Mouse (Mus musculus) thymus, postnatal 25 days (tissue): ENCODE measurements around the gene Prap1.

Experiments
- DNase-seq: peaks from one replicate; pipeline ENCODE4 v3.0.0; 2022

Prap1 gene

DNA sequence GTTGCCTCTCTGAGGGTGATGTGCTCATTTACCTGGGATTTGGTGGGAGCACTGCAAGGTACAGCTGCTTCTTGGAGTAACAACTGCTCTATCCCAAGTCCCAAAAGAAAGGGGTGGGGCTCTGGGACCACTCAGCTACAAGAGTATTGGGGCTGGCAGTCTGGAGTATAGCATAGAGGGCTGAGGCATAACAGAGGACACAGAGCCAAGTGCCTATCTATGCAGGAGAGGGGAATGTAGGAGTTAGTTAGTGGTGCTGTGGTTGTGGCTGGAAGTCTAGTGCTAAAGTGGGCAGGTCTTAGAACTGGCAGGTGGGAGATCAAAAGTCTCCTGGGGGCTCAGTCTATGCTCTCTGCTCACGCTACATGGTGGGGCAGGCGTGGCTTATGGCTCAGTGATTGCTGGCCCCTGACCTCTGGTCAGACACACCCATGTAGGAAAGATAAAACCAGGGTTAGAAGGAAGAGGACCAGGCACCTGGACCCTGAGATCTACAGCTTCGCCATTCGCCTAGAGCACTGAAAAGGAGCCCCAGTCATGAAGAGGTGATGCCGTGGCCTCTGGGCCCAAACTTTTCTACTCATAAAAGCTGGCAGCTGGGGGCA, at the start of gene Prap1:
TSS of gene Prap1 (plus strand) at position 472 of the 605 bp plus-strand sequence.
- DNase-seq: no peak

DNA sequence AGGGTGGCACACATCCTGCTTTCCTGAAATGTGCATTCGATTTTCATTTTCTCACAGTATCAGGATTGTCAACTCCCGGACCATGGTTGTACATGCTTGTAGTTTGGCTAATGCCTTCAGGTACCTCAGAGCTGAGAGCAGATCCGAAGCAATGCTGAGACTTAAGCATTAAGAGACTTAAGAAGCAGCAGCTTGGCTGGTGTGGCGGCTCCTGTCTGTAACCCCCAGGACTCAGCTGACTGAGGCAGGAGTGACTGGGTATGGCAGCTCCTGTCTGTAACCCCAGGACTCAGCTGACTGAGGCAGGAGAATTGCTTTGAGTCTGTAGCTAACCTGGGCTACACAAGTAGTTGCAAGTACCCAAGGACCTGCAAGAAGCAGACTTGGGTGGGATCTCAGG, 47.6 kb upstream of the Prap1 start:
- DNase-seq: no peak

DNA sequence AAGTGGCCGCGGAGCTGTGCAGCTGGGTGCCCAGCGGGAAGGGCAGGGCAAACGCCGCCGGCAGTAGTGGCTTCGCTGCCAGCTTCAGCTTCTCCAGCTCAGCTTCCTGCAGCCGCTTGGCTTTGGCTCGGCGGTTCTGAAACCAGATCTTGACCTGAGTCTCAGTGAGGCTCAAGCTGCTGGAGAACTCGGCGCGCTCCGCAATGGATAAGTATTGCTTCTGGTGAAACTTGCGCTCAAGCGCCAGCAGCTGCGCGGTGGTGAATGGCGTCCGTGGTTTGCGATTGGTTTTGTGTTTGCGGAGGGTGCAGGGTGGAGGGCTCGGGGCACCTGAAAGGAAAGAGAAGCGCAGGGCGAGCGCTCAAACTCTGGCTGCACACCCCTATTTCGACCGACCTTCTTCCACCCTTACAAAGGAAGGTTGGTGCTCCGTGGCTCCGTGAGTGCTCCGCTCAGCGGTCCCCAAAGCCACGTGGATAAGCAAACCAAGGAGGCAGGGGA, 45.3 kb upstream of the Prap1 start:
- no peak for DNase-seq

DNA sequence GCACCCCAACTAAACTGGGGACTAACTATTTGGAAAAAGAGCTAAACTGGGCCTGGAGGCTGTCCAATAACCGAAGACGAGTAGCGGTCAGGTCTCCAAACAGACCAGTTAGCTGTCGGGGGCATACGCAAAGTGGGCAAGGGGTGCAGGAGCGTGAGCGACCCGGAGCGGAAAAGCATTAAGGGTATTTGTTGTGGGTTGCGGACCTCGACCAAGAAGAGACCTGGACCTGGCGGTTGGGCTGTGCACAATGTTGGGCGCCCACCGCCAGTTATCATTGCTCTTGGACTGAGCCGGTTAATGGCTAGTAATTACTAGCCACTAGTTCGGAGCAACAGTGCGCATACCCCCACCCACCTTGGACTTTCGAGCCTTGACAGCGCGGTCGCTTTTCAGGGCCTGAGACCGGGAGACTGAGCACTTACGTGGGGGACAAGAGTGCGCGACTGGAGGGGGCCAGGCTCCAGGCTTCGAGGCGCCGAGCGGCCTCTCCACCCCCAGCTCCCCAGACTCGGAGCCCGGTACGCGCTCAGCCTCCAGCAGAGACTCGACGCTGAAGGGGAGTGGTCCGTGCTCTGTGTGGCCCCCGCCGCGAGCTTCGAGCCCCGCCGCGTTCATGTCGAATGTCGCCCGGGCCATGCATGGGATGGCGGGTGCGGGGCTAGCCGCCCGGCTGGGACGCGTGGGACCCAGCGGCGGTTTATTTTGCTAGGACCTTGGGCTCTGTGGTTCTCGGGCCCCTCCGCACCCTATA, 44.7 kb upstream of the Prap1 start, which contains the start of gene Msx3:
TSS of gene Msx3 (minus strand) at position 729 of the 754 bp plus-strand sequence.
- DNase-seq: no peak

DNA sequence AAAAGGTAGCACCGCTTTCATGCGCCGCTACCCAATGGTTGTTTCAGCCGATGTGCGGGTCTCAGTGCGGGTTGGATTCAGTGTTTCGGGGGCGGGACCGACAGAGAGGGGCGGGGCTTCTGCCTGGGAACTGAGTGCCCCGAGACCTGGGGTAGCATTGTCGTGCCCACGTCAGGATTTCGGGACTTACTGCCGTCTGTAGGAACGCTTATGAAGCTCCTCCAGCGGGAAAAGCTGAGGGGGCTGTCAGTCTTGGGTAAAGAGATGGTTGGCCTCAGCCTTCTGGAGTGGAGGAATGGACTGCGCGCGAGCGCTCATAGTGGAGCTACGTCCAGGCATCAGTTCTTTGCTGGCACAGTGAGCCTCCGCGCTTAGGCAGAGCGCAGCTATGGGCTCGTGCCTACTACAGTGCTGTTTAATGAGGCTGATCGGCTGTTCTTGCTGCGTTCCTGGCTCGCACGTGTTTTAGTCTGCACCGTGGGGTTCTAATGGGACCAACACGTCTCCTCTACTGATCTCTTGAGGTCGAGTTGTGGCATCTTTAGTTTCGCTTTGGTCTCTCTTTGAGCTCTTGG, 44.0 kb upstream of the Prap1 start:
- DNase-seq: no peak

DNA sequence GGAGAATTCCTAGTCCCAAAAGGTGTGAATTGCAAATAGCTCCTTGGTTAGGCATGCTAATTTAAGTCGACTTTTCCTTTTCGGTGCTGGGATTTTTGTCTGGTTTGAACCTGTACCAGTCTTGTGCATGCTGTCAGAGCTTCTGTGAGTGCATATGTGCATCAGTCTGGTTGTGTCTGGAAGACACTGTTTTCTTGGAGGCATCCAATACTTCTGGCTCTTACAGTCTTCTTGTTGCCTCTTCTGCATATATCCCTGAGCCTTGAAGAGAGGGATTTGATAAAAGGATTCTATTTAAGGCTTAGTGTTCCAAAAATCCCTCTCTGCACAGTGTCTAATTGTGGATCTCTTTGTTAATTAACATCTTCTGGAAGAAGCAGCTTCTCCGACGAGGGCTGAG, 39.1 kb upstream of the Prap1 start:
- DNase-seq: no peak

DNA sequence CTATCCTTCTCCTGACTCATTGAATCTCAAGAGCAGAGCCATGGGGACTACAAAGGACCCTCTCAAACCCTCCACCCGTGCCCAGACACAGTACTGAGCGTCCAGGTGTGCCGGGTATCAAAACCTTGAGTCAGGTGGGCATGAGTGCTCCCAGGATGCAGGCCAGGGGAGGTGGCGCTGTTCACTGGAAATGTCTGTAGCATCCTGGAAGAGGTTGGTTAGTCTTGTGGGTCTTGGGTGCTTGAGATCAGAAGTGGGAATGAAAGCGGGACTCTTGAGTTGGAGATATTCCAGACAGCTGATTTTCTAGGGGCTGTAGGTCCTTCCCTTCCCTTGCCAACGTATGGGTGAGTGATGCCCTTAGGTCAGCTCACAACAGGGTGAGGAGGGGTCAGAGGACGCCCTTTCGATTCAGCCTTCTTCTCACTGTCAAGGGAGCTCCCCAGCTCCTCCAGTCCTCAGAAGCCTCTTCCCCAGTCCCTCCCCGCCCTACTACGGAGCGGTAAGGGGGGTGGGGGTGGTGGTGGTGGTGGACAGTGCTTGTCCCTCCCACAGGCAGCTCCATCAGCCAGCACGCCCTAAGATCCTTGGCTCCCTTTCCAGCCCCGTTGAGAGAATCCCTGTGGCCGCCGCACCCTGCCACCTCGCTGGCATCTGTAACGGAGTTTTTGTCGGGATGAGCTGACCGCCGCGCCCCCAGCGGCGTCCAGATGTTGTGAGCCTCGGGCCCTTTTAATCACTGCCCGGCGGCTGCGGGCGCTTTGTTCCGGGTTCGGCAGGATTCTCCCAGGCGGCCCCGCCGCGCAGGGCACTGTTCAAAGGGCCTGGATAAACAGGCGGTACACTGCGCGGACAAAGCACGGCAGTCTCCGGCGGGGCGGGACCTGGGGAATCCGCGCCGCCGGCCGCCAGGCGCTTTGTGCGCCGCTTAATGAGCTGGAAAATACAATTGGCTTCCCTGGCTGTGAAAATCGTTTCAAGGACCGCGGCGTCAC, 35.5 kb upstream of the Prap1 start:
- no peak for DNase-seq

DNA sequence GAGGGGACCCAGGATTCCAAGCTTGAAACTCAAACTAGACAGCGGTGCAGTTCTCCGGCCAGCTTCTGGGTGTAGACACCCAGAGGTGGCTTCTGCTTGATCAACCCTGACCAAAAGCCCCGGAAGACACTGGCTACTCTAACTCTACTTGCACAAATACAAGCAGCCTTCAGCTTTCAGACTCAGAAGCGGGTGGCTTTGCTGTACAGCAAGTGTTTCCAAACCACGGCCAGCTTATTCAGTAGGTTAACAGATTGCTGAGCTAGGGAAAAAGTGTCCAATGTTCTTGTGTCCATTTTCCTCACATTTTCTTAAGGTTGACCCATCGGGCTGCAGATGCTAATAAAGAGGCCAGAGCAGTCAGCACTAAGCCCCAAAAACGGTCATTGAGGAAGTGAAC, 34.7 kb upstream of the Prap1 start:
- DNase-seq: no peak

DNA sequence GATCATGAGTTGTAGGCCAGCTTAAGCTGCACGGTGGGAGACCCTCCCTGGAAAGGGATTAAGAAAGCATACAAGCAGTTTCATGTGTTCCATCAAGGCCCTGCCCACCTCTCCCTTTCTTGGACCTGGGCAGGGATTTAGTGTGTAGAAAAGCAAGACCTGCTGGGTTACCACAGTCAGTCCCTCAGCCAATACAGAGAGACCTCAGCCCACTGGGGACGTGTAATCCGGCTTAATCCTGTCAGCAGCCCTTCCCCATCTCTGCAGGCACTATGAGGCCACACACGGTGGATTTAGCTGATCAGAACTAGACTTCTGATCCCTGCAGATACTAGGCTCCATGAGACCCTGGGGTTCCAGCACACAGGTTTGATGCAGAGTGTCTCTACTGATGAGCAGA, 33.6 kb upstream of the Prap1 start:
- DNase-seq: no peak

DNA sequence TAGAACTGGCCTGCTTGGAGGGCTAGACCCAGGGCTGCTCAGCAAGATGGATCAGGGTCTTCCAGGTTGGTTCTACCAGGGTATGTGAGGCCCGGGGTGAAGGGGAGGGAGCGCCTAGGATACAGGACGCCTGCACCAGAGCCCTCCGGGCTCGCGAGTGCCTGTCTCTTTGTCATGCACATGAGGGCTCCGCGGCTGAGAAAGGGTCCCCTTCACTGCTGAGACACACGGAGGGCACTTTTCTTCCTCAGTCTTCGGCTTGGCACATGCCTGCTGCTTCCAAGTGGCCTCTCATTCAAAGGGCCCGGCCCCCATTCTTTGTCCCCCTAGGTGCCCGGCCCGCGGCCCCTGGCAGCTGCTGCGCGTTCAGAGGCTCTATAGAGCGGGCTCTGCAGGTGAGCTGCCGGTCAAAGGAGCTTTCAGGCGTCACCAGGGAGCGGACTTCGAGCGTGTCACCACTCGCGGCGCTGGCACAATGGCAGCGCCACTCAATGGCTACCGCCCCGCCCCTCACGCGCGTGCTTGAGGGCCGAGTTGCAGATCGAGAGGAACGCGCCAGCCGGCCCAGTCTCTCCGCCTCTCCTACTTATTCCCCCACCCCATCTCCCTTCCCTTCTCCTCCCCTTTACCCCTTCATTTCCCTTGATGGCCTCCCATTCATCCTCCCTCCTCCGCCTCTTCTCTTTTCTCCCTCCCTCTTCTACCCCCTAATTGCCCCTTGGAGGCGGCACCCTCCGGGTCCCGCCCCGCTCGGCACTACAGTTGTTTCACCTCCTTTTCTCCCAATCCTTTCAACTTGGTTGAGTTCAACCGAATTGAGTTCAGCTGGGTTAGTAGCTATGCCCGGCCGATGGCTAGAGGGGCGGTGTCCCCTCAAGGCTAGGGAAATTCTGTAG, 32.0 kb upstream of the Prap1 start:
- DNase-seq: no peak

DNA sequence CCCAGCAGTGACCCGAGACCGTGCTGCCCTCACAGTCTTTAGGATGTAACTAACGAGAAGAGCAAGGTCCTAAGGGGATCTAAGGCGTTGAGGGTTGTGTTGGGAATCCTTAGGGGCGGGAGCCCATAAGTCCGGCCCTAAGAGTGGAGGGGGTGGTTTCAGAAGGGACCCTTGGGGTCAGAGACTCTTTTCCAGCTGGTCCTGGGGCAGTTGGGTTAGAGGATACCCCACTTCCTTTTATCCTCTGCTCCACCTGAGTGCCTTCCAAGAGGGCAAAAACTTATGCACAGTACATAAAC, 31.4 kb upstream of the Prap1 start:
- no peak for DNase-seq

DNA sequence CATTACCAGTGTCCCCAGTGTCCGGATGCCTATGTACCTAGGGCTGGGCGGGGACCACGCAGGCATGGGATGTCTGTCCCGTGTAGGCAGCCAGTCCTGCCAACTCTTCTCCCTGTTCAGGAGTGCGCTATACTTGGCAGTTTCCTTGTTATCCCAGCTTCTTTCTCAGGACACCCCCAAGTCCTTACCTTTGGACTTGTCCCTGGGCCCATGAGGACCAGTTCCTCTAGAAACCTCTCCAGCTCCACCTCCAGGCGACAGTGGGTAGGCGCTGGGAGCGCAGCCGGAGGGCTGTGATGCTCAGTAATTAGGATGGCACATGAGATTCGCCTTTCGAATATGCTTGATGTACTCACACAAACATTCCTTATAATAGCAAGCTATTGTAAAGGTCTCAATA, 30.9 kb upstream of the Prap1 start:
- no peak for DNase-seq

DNA sequence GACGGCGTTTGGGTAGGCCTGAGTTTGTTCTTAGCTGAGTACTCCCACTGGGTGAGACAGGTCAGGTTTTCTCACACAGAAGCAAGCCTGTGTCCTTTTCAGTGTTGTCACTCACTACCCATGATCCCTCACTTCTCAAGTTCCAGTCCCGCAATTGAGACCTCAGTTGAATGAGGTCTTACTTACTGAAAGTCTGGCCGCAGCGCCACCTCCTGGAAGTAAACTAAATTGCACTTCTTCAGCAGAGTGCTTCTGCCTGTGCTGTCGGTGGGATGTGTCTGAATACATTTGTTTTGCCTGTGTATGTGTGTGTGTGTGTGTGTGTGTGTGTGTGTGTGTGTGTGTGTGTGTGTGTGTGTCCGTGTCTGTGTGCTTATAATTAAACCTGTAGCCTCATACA, 30.1 kb upstream of the Prap1 start:
- DNase-seq: peak; percentile 68

DNA sequence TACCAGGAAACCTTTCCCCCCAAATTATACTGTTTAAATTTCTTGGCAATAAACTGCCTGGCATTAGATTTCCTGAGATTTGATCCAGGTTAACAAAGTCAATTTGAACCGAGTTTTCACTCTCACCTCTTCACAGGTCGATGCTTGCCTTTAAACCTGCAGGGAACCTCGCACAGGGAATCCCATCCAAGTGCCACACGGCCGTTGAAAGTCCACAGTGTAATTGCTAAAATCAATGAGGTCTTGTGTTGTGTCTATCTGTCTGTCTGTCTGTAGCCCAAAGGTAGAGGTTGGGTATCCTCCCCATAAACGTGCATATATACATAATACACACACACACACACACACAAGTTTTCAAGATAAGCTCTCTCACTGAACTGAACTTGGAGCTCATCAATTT, 25.8 kb upstream of the Prap1 start:
- DNase-seq: no peak

DNA sequence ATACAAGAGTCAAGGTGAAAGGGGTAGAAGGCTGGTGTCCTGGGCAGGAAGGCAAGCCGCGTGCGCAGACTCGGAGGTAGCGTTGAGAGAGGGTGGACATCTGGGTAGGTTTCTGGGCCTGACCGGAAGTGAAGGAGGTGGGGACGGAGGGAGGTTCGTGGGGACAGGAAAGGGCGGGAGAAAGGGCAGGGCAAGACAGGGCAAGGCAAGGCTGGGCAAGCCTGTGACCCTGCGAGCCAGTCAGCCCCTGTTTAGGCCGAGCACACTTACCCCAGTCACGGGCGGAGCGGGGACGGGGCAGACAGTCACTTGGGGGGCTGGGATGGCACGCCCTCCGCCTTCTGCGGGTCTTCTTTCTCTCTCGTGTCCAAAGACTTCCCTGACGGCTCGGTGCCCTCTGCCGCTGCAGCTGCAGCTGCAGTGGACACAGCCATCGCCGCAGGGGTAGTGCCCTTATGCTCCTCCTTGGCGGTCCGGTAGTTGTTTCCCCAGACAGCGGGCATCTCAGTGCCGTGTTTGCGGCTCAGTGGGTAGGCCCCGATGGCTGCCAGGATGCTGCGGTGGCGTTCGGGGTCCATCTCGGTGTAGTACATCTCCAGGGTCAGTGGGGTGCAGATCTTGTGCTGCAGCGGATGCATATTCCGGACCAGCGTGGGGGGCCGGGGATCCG, 23.0 kb upstream of the Prap1 start:
- no peak for DNase-seq

DNA sequence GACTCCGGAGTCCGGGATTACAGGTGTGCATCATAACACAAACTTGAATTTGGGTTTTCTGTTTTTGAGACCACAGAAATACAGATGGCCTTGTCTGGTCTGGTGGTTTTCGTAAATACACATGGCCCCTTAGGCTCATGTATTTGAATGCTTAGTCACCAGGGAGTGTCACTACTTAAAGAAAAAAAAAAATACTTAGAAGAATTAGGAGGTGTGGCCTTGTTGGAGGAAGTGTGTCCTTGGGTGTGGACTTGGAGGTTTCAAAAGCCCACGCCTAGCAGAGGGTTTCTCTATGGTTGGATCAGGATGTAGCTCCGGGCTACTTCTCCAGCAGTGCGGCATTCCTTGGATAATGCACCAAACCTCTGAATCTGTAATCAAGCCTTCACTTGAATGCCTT, 15.5 kb upstream of the Prap1 start:
- DNase-seq: no peak

DNA sequence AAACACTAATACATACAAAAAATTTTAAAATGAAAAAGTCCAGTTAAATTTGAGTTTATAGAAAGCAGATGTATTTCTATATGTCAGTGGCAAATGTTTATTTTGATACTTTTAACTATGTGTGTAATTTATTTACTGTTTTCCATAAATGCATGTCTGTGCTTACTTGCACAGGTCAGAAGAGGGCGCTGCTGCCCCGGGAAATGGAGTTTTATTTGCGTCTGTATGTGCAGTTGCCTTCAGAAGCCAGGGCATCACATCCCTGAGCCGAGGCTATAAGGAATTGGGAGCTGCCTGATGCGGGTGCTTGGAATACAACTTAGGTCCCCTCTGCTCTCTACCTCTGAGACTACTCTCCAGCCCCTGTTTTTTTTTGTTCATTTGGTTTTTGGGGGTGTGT, 14.5 kb upstream of the Prap1 start:
- DNase-seq: peak; percentile 56

DNA sequence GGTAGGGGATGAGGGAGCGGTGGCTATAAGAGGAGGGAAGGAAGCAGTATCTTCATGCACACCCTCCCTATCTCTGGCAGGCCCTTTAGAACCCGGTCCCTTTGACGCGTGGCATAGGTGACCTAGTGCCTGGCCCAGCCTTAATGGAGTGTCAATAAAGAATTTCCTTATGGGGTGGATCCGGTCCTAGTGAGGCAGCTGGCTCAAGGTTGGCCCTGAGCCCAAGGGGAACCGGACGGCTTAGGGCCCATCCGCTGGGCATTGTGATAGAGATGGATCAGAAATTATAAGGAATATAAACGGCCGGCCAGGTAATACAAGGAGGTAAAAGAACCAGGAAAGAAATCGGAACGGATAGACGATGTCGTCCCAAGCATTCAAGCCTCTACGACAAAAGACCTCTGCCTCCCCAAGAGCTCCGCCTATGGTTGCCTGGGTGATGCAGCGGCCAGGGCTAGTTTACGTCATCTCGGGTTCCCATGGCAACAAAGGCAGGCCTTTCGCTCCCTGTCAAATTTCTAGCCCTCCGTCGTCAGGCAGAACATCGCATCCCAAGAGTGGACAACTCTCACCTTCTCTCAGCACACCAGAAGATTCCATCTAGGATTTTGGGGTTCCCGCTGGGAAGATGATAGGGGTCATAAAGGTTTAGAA, 12.6 kb upstream of the Prap1 start:
- DNase-seq: peak; percentile 41

DNA sequence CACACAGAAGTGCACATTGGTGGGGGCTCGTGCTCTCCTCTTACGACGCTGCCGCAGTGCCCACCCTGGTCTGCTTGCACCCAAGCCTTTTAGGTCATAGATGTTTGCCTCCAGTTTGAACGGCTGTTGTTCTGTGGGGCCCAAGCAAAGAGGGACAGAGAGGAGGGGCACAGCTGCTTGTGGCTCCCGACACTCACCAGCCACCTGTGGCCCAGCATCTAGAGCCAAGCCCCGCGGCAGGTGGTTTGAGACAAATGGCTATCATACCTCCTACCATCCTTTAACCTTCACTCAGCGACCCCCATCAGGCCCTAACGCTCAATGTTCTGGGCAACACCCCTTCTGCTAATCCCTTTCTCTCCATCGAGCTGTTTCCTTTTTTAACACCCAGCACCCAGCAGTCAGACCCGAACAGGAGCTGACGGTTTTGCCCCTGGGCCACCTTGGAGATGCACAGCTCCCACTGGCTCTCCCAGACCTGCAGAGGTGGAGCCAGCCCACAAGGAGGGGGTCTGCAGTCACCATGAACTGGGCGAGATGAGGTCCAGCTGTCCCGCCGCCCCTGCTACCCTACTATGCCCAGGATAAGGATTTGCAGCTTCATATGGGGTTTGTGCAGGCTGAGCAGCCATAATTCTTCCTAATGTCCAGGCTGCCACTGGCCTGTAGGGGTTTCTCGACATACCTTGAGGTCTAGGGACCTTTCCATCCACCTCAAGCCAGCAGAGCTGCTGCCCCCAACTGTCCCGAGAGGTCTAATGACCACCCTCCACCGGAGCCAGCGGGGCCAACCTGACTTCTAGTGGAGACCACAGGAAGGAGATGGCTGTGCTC, 11.6 kb upstream of the Prap1 start:
- DNase-seq: no peak

DNA sequence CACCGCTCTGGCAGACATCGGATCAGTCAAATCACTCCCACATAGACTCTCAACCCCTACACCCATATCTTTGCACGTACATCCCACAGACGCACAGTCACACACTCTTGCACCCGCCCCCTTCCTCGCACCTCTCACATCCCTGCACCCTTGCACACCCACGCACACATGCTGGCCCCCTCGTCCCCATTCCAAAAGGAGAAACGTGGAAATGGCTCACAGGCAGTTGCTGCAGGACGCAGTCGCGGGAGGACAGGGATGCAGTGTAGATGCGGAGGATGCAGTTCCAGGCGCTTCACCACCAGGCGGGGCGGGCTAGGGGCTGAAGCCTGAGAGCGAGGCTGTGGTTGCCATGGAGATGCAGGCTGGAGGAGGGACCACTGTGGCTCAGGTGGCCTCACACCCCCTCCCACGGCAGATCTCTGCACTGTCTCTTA, 10.9 kb upstream of the Prap1 start, which contains the start of gene Caly:
TSS of gene Caly (minus strand) at position 307 of the 437 bp plus-strand sequence.
- DNase-seq: peak; percentile 21
